Mouse (Mus musculus): ENCODE data around the gene Hpdl.
"Not testable (repeated sequence)": the region's sequence is repeated elsewhere in the genome, so short reads cannot be mapped to it uniquely, and the experiment has no call there.

Hpdl gene
- long read RNA-seq, experiment 1, partial matches to known transcripts = 0 of 4 reads
- long read RNA-seq, experiment 1, other reads (novel, unspliced or antisense) = 0 of 4 reads
- long read RNA-seq, experiment 2, partial matches to known transcripts = 0 of 4 reads
- long read RNA-seq, experiment 2, other reads (novel, unspliced or antisense) = 0 of 4 reads

- intact Hi-C loops (cut with DNase I) = no loop called here
These were observed at the start of gene Hpdl for GRCm38 (mm10) chr4:116821694-116822016. TSS of gene Hpdl (minus strand) at chr4:116821707.

DNA sequence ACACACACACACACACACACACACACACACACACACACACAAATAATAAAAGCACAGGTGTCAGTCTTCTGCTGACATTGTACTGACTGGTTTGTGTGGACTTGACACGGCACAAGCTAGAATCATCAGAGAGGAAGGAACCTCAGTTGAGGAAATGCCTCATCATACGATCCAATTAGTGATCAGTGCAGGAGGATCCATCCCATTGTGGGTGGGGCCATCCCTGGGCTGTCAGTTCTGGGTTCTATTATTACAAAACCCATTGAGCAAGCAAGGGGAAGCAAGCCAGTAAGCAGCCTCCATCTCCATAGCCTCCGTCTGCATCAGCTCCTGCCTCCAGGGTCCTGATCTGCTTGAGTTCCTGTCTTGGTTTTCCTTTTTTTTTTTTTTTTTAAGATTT lies 48.4 kb upstream of the Hpdl start:
- intact Hi-C loops (cut with DNase I) = no loop called here

GRCm38 (mm10) chr4:116862023-116862422 lies 40.5 kb upstream of the Hpdl start:
- intact Hi-C loops (cut with DNase I) = no loop called here

GRCm38 (mm10) chr4:116859711-116860110 lies 38.2 kb upstream of the Hpdl start:
- intact Hi-C loops (cut with DNase I) = no loop called here

DNA sequence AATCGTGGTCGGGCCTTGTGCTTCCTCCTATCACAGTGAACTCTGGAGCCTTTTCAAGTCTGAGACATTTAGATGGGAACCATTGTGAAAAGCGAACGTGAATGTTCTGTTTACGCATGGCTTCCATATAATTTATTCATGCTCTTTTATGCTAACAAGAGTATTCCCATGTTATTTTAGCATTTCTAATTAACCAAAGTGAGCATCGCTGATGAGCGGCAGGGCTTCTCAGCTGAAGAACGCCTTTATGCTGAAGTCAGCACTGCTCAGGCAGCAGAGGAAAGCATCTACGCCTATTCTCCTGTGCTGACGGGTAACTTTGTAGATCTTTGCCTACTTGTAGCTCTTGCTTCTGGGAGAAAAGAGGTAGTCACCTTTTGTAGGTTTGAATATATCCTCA lies 35.7 kb upstream of the Hpdl start:
- intact Hi-C loops (cut with DNase I) = no loop called here

DNA sequence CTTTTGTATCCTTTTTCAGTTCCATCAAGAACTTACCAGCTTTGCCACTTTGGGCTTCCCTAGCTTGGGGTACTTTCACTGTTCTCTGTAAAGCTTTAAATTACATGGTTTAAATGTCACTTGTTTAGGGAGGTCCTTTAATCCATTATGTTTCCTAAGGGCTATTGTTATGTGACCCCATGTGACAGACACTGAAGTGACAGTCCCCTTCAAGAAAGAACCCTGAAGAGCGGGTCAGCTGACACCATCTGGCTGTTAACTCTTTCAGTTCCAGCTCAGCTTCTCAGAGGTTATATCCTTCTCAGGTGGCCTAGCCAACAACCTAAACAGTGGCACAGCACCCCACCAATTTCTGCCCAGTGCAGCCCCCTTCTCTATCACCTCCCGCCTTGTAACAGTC lies 32.8 kb upstream of the Hpdl start:
- intact Hi-C loops (cut with DNase I) = no loop called here

DNA sequence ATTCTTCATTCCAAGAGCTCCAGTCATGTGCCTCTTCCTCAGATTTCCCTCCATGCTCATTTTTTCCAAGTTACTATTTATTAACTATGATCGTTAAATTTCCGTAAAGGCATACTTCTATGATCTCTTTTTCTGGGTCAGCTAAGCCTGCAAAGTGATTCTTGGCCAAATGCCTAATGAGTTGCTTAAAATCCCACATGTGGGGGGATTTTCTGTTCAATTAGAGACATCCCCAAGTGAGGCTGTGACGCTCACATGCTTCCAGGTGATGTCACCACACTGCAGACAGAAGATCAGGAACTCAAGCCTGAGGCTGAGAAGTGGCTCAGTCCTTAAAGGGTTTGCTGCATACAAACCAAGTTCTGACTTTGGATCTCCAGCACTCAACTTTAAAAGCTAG lies 28.4 kb upstream of the Hpdl start:
- intact Hi-C loops (cut with DNase I) = no loop called here

DNA sequence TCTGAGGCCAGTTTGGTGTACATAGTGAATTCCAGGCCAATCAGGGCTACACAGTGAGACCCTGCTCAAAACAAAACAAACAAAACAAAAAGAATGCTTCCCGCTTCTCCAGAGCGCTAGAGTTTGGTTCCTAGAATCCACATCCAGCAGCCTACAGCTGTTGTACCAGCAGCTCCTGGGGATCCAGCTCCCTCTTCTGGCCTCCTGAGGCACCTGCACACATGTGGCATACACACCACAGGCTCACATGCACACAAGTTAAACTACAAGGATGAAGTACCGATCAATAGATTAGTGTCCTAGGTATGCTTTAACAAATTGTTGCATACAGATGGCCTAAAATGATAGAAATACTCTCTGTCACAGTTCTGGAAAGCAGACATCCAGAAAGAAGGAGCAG lies 22.8 kb upstream of the Hpdl start:
- intact Hi-C loops (cut with DNase I) = no loop called here

DNA sequence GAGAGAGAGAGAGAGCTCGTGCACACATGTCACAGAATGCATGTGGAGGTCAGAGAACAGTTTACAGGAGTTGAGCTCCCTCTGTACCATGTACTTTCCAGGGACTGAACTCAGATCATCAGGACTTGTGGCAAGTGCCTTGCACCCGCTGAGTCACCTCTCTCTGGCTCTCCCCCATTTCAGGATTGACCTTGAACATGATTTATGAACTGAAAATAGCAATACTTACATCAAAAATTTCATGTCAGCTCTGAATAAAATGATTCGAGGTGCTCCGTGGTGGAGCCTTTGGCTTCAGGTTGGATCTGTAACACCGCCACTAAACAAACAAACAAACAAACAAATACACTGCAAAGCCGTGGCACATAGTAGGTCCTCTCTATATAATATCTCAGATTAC lies 19.3 kb upstream of the Hpdl start:
- intact Hi-C loops (cut with DNase I) = no loop called here

DNA sequence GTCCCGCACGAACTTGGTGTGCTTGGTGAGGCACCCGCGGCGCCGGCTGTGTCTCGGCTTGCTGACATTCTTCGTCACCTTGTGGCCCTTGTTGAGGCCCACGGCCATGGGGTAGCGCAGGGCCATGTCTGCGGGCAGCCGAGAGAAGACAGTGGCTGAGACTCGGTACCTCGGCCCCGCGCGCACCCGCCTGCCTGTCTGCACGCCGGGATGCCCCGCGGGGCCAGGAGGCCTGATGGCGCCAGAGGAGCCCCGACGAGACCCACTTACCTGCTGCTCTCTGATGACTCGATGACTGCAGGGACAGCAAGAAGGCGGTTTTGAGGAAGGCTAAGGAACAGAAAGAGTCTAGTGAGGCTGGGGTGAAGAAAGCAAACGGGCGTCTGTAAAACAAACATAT lies 18.6 kb upstream of the Hpdl start:
- intact Hi-C loops (cut with DNase I) = not testable (repeated sequence)

DNA sequence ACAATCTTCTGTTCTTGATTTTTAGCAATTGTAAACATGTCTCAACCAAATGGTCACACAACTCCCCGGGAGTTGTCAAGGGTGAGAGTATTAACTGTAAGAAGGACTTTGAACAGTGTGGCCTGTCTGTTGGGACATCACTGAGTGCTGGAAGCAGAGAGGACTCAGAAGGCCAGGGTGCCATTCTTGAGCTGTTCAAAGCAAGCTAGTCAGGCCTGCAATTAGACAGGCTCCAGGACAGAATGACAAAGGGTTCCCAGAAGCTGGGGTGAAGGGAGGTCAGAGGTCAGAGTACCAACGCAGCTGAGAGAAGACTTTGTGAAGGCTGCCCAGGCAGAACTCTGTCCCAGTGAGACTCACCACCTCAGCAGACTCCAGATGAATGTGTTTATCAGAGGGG lies 17.5 kb upstream of the Hpdl start:
- intact Hi-C loops (cut with DNase I) = no loop called here

DNA sequence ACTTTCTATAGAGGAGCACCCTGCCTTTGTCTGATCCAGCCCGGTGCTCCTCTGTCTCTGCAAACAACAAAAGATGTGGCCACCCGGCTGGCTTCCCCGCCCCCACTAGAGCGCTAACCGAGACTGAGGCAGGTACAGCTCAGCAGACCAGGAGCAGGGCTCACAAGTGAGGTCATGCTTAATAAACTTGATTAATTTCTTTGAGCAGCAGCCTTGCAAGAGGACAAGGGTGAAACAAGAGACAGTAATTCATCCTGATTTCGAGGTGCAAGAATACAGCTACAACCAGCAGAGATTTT lies 8.5 kb upstream of the Hpdl start:
- intact Hi-C loops (cut with DNase I) = no loop called here

- intact Hi-C loops (cut with DNase I) = loop anchor here (2.0 to 5.0 kb wide), 2 partner anchors 161 to 313 kb away; no protein-coding TSS in a partner anchor
These were observed 8.0 kb upstream of the Hpdl start for GRCm38 (mm10) chr4:116829364-116830069.

DNA sequence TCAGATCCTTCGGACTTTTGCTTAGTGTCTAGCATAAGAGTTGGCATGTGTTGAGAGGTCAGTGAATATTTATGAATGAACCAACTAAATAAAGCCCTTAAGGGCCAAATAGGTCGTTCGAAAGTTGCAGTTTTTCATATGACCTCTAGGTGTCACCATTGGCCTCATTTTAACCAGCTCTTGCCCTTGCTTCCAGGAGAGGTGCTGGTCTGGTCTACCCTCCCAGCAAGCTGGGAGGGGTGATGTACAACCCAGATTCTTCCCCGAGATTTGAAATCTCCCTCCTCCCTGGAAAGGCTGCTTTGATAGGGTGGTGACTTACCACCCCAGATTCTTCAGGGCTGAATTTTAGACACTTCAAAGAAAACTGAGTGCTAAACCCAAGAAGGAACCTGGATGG lies 6.3 kb upstream of the Hpdl start:
- intact Hi-C loops (cut with DNase I) = loop anchor here (2.0 to 5.0 kb wide), 2 partner anchors 163 to 314 kb away; no protein-coding TSS in a partner anchor

DNA sequence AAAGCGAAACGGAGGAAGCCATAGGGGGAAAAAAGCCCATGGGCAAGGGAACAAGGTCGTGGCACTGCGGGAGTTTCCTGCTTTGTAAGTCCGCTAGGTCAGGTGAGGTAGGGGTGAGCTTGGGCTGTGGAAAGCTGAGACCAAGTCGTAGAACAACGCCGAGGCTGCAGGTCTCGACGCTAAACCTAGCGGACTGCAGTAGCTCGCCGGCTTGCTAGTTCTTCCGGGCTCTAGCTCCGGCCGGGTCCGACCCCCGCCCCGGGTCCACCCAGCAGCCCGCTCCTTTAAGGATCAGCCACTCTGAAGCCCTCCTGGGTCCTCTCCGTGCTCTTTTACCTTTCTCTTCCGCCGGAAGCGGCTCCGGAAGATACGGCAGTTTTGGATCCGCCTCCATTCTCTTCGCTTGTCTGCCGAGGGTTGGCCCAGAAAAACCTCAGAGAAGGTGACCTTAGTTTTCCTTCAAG lies 3.1 kb upstream of the Hpdl start:
- intact Hi-C loops (cut with DNase I) = loop anchor here (5.0 kb wide), 1 partner anchor 318 kb away; no protein-coding TSS in a partner anchor

DNA sequence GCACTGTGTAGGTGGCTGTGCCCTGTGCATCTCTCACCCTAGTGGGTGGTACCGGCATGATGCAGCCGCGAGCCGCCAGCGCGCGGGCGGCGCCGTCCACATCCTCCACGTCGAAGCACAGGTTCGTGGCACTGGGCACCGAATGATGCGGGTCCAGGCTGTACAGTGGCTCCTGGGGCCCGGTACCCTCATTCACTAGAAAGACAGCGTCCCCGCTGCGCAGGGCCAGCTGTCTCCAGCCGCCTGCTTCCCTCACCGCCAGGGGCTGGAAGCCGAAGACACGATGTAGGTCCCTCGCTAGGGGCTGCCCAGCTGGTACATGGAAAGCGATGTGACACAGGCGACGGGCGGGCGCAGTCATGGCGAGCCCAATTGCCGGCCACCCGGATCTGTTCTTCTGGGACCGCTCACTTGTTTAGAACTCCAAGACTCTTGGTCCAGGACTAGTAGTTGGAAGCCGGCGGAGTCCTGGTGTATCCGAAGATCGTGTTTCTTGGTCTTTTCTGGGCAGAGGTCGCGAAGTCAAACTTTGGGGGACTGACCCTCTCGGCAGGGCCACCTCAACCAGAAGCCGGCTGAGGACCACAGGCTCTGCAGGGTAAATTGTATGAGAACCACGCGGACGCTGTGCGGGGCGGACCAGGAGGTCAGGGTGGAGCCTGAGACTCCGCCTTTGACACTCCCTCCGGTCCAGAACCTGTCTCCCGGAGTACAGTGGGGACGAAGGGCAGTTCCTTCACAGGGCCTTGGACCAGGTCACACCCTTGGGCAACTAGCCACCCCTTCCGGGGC lies 409 bp downstream of the Hpdl start:
- intact Hi-C loops (cut with DNase I) = no loop called here

GRCm38 (mm10) chr4:116819968-116820901 lies 1.3 kb downstream of the Hpdl start:
- intact Hi-C loops (cut with DNase I) = no loop called here

- intact Hi-C loops (cut with DNase I) = no loop called here
These were observed 4.0 kb downstream of the Hpdl start for GRCm38 (mm10) chr4:116817486-116817885.

DNA sequence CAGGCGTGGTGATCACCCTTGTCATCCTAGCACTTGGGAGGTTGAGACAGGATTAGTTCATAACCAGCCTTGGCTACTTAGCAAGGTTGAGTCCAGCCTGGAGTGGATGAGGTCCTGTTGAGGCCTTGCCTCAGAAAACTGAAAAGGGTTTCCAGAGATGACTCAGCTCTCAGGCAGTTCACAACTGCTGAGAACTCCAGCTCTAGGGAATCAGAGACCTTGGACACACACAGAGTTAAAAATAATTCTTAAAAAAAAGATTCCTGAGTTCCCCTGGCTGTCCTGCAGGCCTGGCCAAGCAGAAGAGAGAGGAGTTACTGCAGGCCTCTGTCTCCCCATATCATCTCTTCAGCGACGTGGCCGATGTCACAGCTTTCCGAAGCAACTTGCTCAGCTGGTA lies 6.2 kb downstream of the Hpdl start:
- intact Hi-C loops (cut with DNase I) = no loop called here

DNA sequence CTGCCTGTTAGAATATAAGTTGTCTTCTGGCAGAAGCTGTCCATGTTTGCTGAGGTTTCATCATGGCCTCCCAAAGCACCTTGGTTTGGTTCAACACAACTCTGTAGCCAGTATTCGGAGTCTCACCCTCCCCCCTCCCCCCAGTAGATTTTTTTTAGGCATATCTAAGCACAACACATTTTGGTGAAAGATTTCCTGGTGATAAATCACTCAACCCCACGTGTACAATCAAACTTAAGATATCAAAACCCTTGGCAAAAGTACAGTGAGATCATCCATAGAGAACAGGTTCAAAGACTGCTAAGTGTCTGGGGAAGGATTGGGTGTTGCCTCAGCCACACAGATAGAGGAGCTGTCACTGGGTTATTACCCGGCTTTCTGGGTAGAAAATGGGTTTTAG lies 10.5 kb downstream of the Hpdl start:
- intact Hi-C loops (cut with DNase I) = no loop called here
